Mouse (Mus musculus): ENCODE data around the gene Ott. TPM values are rescaled to one million over a fixed set of nuclear protein-coding genes. Genes with fewer than 3 reads are reported as not detected.
"Not testable (repeated sequence)": the region's sequence is repeated elsewhere in the genome, so short reads cannot be mapped to it uniquely, and the experiment has no call there.

The Ott gene
- polyA plus RNA-seq (2014; fragmentation: Nextera tagmentation; extraction: Ambion mirVana) = not detected in 2 replicates

GRCm38 (mm10) chrX:149073982-149074381, at the start of gene Ott:
Gene Ott (plus strand): TSS chrX:149074282.
- H3K27ac ChIP-seq (ENCODE audit: low read depth, low read length); H3K4me2 ChIP-seq (replicated peaks; ENCODE audit: low read depth, low read length); H3K9ac ChIP-seq (ENCODE audit: low read depth, low read length); ATAC-seq (ENCODE audit: low FRiP score, low TSS enrichment); H3K27me3 ChIP-seq (ENCODE audit: control insufficient read depth, insufficient read depth, low read length); H3K9me3 ChIP-seq (ENCODE audit: control insufficient read depth, low read length); H3K4me1 ChIP-seq (ENCODE audit: control insufficient read depth, insufficient read depth, low read length); H3K4me3 ChIP-seq (ENCODE audit: low read length); H3K36me3 ChIP-seq (ENCODE audit: control insufficient read depth, insufficient read depth, low read length): not testable (repeated sequence)
- WGBS = no CpG with 5 or more reads among the region's 5 CpGs

Other genes with a start within 250 kb of the Ott start
- gene Luzp4, start 216.6 kb upstream of the Ott start, polyA plus RNA-seq (2014; fragmentation: Nextera tagmentation; extraction: Ambion mirVana) = not detected in 2 replicates
- gene Gm15093, start 198.1 kb downstream of the Ott start, polyA plus RNA-seq (2014; fragmentation: Nextera tagmentation; extraction: Ambion mirVana) = not detected in 2 replicates

Measured in kidney, embryonic 14.5 days (tissue).